Mouse (Mus musculus): ENCODE measurements around the gene Tjp3.

Tjp3 gene

DNA sequence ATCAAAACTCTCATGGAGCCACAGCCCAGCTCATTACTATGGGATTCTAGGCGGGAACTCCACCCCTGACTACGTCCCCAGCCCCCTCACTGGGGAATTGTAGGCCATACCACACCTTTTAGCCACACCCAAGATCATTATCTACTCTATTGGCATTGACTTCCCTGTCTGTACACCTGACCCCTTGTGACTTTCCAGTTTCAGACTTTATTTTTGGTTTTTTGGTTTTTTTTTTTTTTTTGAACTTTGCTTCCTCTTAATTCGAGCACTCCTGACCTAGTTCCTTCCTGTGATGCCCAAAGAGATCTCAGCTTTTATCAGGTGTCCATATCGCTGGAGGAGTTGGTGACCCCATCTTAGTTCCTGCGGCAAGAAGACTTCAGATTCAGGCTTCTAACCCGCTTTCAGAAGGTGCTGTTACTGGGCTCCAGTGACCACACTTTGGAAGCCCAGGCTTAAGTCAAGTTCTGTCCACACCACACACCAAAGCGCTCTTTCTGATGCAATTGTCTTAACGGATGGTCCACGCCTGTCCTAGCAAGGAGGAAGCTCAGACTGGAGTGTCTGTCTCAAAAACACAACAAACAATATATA, at the start of gene Tjp3:
Gene Tjp3, minus strand, starts transcription at position 71 of the 594 bp plus-strand sequence.
- no peak for DNase-seq (ENCODE audit: low spot score in 2 of 2)

DNA sequence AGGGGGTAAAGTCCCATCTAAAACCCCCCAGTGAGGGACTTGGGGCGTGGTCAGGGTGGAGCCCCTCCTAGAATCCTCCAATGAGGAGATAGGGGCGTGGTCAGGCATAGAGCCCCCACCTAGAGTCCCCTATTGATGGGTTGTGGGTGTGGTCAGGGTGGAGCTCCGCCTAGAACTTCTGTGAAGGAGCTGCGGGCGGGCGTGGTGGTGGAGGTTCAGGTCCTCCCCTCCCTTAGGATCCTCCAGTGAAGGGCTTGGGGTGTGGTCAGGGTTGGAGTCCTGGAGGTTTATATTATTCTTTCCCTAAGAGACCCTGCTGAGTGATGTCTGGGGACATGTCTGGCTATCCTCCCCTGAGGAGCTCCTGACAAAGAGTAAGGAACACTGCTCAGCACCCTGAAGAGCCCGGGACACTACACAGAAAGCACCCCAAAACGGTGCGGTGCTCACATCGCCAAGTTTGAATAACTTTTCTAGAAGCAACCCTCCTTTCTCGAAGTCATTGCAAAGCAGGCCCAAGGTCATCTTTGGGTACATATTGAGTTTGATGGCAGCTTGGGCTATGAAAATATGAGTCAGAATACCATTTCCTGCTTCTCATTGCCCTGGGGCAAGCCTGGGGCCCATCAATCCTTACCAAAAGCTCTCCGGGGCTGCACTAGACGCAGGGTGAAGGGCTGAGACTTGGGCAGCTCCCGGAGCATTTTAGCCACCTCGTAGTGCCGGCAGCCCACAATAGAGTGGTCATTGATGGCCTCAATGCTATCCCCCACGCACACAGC, 49.4 kb upstream of the Tjp3 start:
- no peak for DNase-seq (ENCODE audit: low spot score in 2 of 2)

DNA sequence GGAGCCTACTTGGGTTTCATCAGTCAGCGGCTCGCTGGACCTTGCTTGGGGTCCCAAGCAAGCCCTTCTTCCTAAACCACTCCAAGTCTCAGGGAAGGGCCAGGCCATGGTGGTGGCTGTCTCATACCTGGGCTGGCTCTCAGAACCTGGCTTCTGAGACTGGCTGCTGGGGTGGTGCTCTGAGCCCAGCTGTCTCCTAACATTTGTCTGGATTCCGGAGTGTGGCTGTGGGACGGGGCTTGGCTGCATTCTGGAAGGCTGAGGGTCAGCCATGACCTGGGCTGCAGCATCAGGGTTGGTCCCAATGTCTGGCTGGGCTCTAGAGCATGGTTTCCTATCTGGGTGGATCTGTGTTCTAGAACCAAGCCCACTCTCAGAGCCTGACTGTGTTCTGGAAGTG, 45.2 kb upstream of the Tjp3 start:
- DNase-seq (ENCODE audit: low spot score in 2 of 2), result no peak

DNA sequence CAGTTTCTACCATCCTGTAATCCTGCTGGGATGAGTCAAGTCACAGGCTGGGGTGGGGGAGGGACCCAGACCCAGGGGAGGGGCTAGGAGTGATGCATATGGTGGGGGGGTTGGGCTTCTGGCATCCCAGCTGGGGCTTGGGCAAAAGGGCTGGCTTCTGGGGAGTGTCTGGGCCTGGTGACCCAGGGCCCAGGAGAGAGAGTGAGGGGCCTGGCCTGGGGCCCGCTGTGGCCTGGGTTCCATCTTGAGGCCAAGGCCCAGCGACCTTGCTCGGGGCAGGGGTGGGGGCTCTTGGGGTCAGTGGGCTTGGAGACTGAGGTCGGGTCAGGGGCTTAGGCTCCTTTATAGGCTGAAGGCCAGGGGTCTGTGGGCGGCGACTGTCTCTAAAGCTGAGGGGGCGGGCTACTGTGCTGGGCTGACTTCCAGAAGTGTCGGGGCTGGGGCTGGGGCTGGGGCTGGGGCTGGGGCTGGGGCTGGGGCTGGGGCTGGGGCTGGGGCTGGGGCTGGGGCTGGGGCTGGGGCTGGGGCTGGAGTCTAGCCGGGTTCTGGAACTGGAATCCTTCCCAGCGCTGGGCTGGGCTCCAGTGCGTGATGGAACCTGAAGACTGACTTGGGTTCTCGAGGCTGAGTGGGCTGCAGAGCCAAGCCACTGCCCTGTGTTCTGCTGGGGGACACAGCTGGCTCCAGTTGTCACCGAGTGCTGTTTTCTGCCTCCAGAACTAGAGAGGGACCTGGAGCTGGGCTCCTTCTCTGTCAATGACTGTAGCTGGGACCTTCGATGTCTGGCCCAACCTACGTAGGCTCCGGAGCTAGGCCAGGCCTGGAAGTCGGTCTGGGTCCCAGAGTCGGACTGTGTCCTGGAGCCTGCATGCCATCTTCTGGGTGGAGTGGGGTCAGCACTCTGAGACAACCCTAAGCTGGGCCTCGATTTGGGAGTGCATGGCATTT, 44.3 kb upstream of the Tjp3 start:
- no peak for DNase-seq (ENCODE audit: low spot score in 2 of 2)

DNA sequence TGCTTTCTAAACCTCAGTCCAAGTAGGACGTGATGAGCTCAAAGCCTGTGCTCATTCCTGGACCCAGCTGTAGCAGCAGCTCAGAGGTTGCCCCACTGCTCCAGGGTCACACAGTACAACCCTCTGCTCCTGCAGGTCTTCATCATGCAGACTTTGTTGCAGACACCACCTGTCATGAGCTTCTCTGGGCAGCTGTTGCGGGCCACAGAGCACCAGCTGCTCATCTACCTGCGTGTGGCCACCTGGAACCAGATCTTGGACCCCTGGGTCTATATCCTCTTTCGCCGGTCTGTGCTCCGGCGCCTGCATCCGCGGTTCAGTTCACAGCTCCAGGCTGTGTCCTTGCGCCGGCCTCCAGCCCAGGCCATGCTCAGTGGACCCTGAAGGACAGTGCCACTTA, 42.9 kb upstream of the Tjp3 start:
- no peak for DNase-seq (ENCODE audit: low spot score in 2 of 2)

DNA sequence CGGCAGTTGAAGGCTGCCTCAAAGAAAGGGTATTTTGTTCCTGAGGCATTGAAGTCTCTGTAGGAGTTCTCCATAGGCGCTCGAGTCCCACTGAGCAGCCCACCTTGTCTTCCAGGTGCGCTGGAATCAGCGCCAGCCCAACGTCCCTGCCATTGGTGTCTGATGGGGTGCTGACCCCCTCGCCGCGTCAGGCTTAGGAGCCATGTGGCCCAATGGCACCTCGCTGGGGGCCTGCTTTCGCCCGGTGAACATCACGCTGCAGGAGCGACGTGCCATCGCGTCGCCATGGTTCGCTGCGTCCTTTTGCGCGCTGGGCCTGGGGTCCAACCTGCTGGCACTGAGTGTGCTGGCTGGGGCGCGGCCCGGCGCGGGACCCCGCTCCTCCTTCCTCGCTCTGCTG, 40.9 kb upstream of the Tjp3 start:
- DNase-seq (ENCODE audit: low spot score in 2 of 2), result no peak

DNA sequence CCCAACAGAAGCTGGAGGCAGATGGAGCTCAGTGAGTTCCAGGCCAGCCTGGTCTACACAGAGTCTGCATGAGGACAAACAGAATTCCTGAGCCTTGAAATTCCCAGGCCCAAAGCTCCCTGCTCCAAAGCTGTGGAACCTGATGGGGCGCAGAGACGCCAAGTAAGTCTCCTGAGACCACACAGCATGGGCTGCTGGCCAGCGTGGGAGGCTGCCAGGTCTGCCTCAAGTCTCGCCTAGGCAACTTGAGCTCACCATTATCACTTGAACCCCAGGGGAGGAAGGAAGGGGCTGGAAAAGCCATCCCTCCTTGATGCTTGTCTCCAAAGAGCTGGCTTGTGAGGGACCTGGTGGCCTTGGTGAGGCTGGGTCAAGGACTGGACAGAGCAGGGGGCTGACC, 38.6 kb upstream of the Tjp3 start:
- no peak for DNase-seq (ENCODE audit: low spot score in 2 of 2)

DNA sequence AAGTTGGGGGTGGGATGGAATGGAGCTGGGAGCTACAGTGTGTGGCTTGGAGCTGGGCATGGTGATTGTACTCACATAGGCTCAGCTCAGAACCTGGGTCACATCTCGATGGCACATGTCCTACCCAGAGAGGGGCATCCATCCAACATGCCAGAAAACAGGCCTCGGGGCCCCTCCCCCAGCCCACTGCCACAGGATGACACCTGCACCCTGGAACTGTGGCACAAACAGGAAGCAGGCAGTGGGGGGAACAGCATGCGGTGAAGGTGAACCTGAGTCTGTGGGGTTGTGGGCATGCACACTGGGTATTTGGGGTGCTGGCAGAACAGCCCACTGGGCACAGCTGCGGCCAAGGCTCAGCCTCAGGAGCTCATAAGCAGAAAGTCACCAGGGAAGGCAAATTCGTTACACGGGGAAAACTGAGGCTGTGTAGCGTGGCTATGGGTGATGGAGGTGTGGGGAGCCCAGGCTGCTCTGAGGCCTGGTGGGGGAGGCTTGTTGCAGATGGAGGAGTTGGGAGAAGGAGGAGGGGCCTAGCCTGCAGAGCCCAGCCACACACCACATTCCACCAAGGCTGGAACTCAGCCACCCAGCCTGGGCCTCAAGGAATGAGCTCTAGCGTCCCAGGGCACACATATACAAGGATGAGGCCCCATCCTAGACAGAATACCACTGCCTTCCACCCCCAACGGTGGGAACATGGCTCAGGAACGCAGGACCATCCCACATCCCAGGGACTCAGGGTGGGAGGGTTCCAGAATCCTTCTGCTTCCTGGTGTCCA, 38.0 kb upstream of the Tjp3 start:
- DNase-seq (ENCODE audit: low spot score in 2 of 2), result no peak

DNA sequence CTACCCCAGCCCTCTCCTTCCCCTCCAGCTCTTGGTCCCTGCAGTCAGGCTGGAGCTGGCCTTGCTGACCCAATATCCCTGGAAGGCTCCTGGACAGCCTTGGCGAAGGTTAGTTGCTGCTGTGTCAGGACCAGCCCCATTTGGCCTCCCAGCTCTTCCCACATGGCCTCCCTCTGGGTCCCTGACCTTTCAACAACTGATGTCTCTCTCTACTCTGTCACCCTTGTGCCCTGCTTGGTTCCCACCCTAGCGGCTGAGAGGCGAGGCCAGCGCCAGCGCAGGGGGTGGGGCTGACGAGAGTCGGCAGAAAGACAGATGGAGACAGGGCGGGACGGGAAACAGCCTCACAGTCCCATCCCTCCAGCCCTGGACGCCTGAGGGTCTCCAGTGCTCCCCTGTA, 37.0 kb upstream of the Tjp3 start, which contains the start of gene Tbxa2r:
Gene Tbxa2r, plus strand, starts transcription at position 346 of the 400 bp plus-strand sequence.
- no peak for DNase-seq (ENCODE audit: low spot score in 2 of 2)

DNA sequence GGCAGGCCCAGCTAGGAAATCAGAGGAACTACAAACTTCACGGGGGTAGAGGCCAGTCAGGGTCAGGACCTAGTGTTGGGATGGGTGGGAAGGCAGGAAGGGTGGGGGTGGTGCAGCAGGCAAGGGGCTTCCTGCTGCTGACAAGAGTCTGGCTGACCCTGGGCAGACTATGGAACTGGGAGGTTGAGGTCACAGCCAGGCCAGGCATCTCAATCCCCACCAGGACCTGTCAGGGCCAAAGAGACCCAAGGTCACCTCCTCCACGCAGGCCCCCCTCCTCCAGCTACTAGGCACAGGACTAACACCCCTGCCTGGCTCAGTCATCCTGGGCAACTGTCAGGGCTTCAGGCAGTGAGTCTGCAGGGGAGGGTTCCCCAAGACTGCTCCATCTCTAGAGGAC, 36.6 kb upstream of the Tjp3 start:
- no peak for DNase-seq (ENCODE audit: low spot score in 2 of 2)

DNA sequence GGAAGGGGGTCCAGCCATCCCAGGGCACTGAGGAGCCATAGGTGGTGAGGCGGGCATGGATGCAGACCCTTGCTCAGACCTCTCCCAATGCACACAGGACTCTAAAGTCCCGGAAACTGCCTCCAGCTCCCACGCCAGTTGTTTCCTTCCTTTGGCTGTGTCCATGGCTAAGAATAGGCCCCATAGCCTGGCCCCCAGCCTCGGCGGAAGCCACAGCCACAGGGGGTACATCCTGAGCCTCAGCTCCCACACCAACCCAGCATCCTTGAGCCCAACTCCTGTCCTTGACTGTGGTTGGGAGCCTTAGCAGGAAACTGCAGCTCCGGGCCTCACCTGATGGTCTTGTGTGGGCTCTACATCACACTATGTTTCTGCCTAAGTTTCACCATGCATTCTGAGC, 35.5 kb upstream of the Tjp3 start:
- DNase-seq (ENCODE audit: low spot score in 2 of 2), result no peak

DNA sequence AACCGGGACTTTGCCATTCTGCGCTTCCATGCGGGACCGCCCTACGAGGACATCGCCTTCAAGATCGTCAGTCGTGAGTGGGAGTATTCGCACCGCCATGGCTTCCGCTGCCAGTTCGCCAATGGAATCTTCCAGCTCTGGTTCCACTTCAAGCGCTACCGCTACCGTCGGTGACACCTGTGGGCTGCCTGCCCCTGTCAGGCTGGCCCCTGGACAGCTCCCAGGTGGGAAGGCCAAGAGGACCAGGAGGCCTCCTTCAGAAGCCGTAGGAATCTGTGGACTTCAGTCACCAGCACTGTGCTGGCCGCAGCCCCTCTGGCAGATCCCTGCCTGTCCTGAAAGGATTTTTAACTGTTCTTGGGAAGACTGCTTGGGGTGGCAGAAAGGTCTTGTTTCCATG, 34.4 kb upstream of the Tjp3 start:
- DNase-seq (ENCODE audit: low spot score in 2 of 2), result no peak

DNA sequence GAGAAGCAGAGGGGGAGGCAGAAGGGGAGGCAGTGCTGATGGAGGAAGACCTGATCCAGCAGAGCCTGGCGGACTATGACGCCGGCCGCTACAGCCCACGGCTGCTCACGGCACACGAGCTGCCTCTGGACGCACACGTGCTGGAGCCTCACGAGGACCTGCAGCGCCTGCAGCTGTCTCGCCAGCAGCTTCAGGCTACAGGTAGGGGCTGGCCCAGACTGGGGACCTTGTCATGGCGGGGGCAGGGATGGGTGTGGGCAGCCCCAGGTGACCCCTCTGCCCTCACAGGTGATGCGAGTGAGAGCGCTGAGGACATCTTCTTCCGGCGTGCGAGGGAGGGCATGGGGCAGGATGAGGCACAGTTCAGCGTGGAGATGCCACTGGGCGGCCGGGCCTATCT, 33.8 kb upstream of the Tjp3 start:
- no peak for DNase-seq (ENCODE audit: low spot score in 2 of 2)

DNA sequence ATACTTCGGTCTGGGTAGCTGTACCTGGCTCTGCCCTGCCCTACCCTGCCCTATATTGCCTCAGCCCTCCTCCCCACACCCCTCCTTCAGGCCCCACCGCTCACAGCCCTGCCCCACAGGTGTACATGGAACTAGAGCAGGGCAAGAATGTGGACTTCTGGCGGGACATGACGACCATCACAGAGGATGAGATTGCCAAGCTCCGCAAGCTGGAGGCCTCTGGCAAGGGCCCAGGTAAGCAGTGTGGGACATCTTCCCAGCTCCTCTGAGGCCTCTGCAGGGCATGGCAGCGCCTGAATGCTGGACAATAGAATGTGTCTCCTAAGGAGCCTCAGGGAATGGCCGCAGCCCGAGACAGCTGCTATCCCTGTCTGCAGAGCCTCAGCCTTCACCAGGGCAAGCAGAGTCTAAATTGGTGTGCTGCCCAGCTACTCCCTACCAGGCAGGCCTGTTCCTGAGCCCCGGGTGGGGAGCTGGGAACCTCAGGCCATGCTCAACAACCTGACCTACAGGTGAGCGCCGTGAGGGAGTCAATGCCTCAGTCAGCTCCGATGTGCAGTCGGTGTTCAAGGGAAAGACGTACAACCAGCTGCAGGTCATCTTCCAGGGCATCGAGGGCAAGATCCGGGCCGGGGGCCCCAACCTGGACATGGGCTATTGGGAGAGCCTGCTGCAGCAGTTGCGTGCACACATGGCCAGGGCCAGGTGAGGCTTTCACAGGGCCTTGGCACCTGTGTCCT, 32.6 kb upstream of the Tjp3 start:
- no peak for DNase-seq (ENCODE audit: low spot score in 2 of 2)

DNA sequence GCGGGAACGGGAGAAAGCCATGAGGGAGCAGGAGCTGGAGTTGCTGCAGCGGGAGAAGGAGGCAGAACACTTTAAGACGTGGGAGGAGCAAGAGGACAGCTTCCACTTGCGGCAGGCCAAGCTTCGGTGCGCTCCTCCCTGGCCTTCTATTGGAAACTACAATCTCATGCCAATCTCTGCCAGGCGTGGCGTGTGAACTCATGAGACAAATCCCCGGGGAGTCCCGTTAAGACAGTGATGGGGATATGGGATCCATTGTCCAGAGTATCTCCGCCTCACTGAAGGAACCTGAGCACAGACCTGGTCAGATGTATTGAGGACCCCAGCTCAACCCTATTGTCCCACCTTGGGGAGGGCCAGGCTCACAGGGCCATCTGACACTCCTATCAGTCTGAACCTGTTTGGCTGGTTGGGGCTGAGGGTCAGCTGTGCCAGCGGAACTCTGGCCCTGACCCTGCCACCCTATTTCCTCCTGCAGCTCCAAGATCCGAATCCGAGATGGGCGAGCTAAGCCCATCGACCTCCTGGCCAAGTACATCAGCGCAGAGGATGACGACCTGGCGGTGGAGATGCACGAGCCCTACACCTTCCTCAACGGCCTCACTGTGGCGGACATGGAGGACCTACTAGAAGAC, 31.9 kb upstream of the Tjp3 start:
- no peak for DNase-seq (ENCODE audit: low spot score in 2 of 2)

DNA sequence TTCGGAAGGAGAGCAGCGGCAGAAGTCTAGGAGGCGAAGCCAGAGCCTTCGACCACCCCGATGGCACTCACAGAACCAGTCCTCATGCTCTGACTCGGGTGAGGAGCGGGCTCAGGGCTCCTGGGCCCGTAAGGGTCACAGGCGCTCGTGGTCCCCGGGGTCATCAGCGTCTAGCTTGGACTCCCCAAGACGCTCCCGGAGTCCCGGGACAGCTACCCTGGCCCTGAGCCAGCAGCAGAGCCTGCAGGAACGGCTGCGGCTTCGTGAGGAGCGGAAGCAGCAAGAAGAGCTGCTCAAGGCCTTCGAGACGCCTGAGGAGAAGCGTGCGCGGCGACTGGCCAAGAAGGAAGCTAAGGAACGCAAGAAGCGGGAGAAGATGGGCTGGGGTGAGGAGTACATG, 31.1 kb upstream of the Tjp3 start:
- DNase-seq (ENCODE audit: low spot score in 2 of 2), result no peak

DNA sequence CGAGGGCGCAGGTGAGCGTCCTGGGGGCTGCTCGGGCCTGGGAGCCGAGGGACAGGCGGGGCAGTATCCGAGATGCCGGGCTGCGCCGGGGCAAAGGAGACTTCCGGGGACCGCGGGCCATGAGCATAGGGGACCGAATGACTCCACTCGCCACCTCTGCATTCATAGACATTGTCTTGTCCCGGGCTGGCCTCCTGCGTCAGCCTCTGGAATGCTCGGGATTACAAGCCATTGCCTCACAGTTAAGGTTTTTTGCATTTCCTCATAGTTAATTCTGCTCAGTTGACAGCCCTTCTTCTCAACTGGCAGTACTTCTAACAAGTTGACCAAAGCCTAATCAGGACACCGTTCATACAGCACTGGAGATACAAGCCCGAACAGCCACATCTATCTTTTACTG, 30.1 kb upstream of the Tjp3 start:
- no peak for DNase-seq (ENCODE audit: low spot score in 2 of 2)

DNA sequence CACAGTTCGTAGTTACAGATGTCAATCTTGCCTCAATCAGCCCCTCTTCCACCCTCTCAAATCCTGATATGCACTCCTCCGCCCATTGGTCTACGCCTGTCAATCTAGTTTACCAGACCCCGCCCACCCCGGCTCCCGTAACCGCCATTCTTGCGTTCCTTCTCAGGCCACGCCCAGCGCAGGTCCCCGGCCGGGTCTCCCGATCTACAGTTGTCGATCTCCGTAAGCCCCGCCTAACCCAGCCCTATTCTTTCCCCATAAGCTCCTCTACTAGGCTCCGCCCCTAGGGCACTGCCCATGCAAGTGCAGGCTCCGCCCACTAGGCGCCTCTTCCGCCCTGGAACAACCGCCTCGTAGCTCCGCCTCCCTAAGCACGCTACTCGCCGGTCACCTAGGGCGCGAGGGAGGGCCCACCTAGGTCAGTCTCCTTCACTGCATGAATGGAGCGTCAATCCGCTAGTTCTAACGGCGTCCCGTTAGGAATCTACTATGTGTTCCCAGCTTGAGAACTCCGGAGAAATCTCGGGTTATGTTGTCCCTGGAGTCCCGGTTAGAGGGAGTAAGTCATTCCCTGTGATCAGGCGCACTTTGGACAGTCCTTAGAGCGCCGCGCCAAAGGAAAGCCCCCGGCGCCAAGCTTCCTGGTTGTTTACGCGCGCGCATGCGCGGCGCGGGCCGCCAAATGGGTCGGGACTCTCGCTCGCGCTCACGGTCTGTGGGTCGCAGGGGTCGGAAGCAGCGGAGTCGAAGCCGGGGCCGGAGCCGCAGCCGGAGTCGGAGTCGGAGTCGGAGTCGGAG, 29.4 kb upstream of the Tjp3 start, which contains the start of gene Cactin:
Gene Cactin, plus strand, starts transcription at position 554 of the 798 bp plus-strand sequence.
- DNase-seq (ENCODE audit: low spot score in 2 of 2), result peak; percentile 94 to 98

DNA sequence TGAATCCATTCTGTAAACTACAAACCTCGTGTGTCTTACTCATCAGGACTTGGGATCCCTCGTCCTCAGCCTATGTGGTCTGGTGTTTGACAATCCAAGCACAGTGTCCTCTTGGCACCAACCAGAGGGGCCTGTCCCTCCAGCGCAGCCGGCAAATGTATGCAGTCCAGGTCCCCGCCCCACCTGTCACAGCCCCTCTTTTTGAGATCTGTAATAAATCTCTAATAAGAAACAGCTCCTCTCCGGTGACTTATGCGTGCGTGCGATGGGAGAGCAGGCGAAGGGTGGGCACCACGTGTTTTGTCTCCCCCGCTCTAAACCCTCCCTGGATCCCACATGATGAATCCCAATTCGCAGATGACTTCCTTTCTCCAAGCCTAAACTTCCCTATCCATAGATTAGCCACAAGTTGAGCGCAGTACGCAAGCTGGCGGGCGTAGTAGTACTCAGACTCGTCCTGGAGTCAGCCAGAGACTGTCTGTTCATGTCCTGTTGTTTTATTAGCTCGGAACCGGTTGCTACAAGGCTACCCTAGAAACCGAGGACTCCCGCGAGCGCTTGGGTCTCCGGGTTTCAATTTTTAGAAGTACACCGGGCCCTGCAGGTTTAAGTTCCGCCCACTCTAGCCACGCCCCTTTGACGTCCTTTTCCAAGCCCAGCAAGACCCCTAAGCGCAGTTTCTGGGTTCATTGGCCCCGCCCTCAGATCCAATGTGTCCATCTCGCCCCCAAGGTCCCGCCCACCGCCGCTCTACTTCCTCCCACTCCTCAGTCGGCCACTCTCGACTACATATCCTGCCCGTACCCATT, 28.6 kb upstream of the Tjp3 start:
- peak in 1 of 2 experiments; percentile 43 for DNase-seq (ENCODE audit: low spot score in 2 of 2)

All from frontal cortex, postnatal 25 days (tissue).